Mouse (Mus musculus) right cerebral cortex, adult 2 months (tissue): ENCODE results near the gene Ttyh1.
"Not testable (repeated sequence)": the region's sequence is repeated elsewhere in the genome, so short reads cannot be mapped to it uniquely, and the experiment has no call there.

ENCODE experiments used
- DNase-seq, 2 experiments: peaks; one replicate each; pipeline ENCODE4 v3.0.0; 2021 to 2022; ENCODE audit warnings: low spot score in 2 of 2

The Ttyh1 gene

GRCm38 (mm10) chr7:4143506-4143905 lies 24.3 kb downstream of the Ttyh1 start:
- DNase-seq: no peak

- no peak for DNase-seq
These were observed 24.8 kb downstream of the Ttyh1 start for GRCm38 (mm10) chr7:4144046-4144445.

GRCm38 (mm10) chr7:4144766-4145551 lies 25.8 kb downstream of the Ttyh1 start:
- no peak for DNase-seq

- peak; percentile 65 to 67 for DNase-seq
These were observed 26.5 kb downstream of the Ttyh1 start for GRCm38 (mm10) chr7:4145552-4146190.

GRCm38 (mm10) chr7:4146241-4147180 lies 27.3 kb downstream of the Ttyh1 start:
- no peak for DNase-seq

- no peak for DNase-seq
These were observed 28.2 kb downstream of the Ttyh1 start for GRCm38 (mm10) chr7:4147371-4147770.

GRCm38 (mm10) chr7:4147836-4148235 lies 28.6 kb downstream of the Ttyh1 start:
- DNase-seq: no peak

- peak in 1 of 2 experiments; percentile 36 for DNase-seq
These were observed 29.4 kb downstream of the Ttyh1 start for GRCm38 (mm10) chr7:4148341-4149208.

GRCm38 (mm10) chr7:4149209-4150054 lies 30.2 kb downstream of the Ttyh1 start:
- DNase-seq: peak; percentile 84 to 90

GRCm38 (mm10) chr7:4150059-4150541 lies 30.9 kb downstream of the Ttyh1 start, which contains the start of gene Leng9:
TSS of gene Leng9 (minus strand) at chr7:4150374.
- DNase-seq: peak in 1 of 2 experiments; percentile 29

GRCm38 (mm10) chr7:4150811-4151221 lies 31.6 kb downstream of the Ttyh1 start:
- peak in 1 of 2 experiments; percentile 58 for DNase-seq

- DNase-seq: peak in 1 of 2 experiments; percentile 23
These were observed 32.0 kb downstream of the Ttyh1 start for GRCm38 (mm10) chr7:4151241-4151640.

- no peak for DNase-seq
These were observed 35.1 kb downstream of the Ttyh1 start for GRCm38 (mm10) chr7:4154356-4154755.

GRCm38 (mm10) chr7:4154976-4155375 lies 35.8 kb downstream of the Ttyh1 start:
- no peak for DNase-seq

- DNase-seq: not testable (repeated sequence)
These were observed 42.4 kb downstream of the Ttyh1 start for GRCm38 (mm10) chr7:4161596-4161995.

GRCm38 (mm10) chr7:4163571-4164072 lies 44.4 kb downstream of the Ttyh1 start:
- no peak for DNase-seq

- no peak for DNase-seq
These were observed 45.1 kb downstream of the Ttyh1 start, which contains the start of gene Cdc42ep5 for GRCm38 (mm10) chr7:4164090-4164910. TSS of gene Cdc42ep5 (minus strand) at chr7:4164860.

GRCm38 (mm10) chr7:4165286-4165685 lies 46.1 kb downstream of the Ttyh1 start:
- no peak for DNase-seq

GRCm38 (mm10) chr7:4167098-4167497 lies 47.9 kb downstream of the Ttyh1 start:
- no peak for DNase-seq
